Comparison of ENCODE assay signal across 11 mouse cellular contexts in genomic region chr5:66139634-66140295, GRCm38 (mm10). TPM values are rescaled to one million over a fixed set of nuclear protein-coding genes. Genes with fewer than 3 reads are reported as not detected.
DNase-seq lines count a peak whose midpoint lies in the region; ATAC-seq and TF ChIP-seq lines count a peak whose summit lies in the region.
"Had no signal": no experiment of that assay in that cellular context is flagged by ENCODE, and none has a peak within 500 bp of the region (broad histone marks: within the 10 kb centered on the region; RNA-seq: fewer than 3 reads in every experiment).

No protein-coding gene starts in this region.

- no peak overlapping the region for H3K4me2 ChIP-seq in CH12.LX (ENCODE audit: insufficient read depth, low read depth, poor library complexity, severe bottlenecking)
- no peak overlapping the region for H3K4me2 ChIP-seq in intestine, embryonic 15.5 days (replicated peaks)
- no peak overlapping the region for H3K4me2 ChIP-seq in liver, embryonic 16.5 days (ENCODE audit: low read depth, low read length)
- H3K4me2 ChIP-seq: hindbrain, embryonic 15.5 days; lung, embryonic 14.5 days; midbrain, embryonic 12.5 days had no signal

- H3K4me1 ChIP-seq in CH12.LX (ENCODE audit: control insufficient read depth in 1 of 2, insufficient read depth in 2 of 2) (peaks cover 19 to 79% of the 10 kb centered on the region in 2 experiments), ES-E14 (ENCODE audit: control insufficient read depth in 2 of 2, insufficient read depth in 2 of 2, low read length in 2 of 2, poor library complexity in 1 of 2) (peaks cover 0 to 7% of the 10 kb centered on the region in 2 experiments; a peak in 2 of 4 replicates)
- 0 out of 2 replicates have a peak, but pooled peaks cover 11% of the 10 kb centered on the region for H3K4me1 ChIP-seq in intestine, embryonic 15.5 days (replicated peaks)
- H3K4me1 ChIP-seq in liver, embryonic 16.5 days (ENCODE audit: control insufficient read depth, low read depth, low read length) = peaks cover 7% of the 10 kb centered on the region
- H3K4me1 ChIP-seq: hindbrain, embryonic 15.5 days had no signal

- no peak for DNase-seq in CH12.LX (ENCODE audit: extremely low read depth)
- DNase-seq in ES-E14 (ENCODE audit: low read depth, low spot score) = peak; percentile 48
- no peak for DNase-seq in frontal cortex, postnatal 25 days (ENCODE audit: low spot score in 2 of 2)
- no peak for DNase-seq in heart, adult 9 months (ENCODE audit: low spot score in 2 of 2)
- DNase-seq: lung, embryonic 14.5 days had no signal

- TF ChIP-seq CTCF in CH12.LX (conservative IDR thresholded peaks at IDR 0.05 in 1 of 2, IDR thresholded peaks at IDR 0.05 in 1 of 2; ENCODE audit: low read depth in 2 of 2, low read length in 2 of 2) = no peak

- peaks cover 21% of the 10 kb centered on the region for H3K79me2 ChIP-seq in CH12.LX (replicated peaks; ENCODE audit: control insufficient read depth, extremely low read depth, insufficient read depth, poor library complexity, severe bottlenecking)

- WGBS in intestine, embryonic 15.5 days = 31% methylated on average over 6 of the region's 6 CpGs
- 21% methylated on average over 6 of the region's 6 CpGs for WGBS in liver, embryonic 16.5 days (ENCODE audit: insufficient replicate concordance)

- ATAC-seq in intestine, embryonic 15.5 days = peak; percentile 68
- peak; percentile 57 for ATAC-seq in liver, embryonic 16.5 days (ENCODE audit: low read depth)
- ATAC-seq in erythroid progenitor cell, adult 5-6 weeks (replicated peaks; ENCODE audit: low FRiP score, poor library complexity, severe bottlenecking) = no peak

- TF ChIP-seq POLR2A in CH12.LX (IDR thresholded peaks at IDR 0.05; ENCODE audit: low read depth, low read length) = no peak

- no peak overlapping the region for H3K4me3 ChIP-seq in CH12.LX (replicated peaks in 1 of 3; ENCODE audit: low read depth in 2 of 3, low read length in 2 of 3, poor library complexity in 1 of 3)
- no peak overlapping the region for H3K4me3 ChIP-seq in ES-E14 (ENCODE audit: insufficient read depth in 1 of 2, low read depth in 1 of 2, low read length in 2 of 2, poor library complexity in 1 of 2, severe bottlenecking in 1 of 2)
- no peak overlapping the region for H3K4me3 ChIP-seq in intestine, embryonic 15.5 days (replicated peaks)
- H3K4me3 ChIP-seq in liver, embryonic 16.5 days (ENCODE audit: low read depth, low read length) = no peak overlapping the region
- H3K4me3 ChIP-seq: hindbrain, embryonic 15.5 days; midbrain, embryonic 12.5 days had no signal

- no peaks in the 10 kb centered on the region for H3K36me3 ChIP-seq in CH12.LX (replicated peaks in 1 of 2; ENCODE audit: control insufficient read depth in 1 of 2, insufficient read depth in 1 of 2, low read length in 1 of 2)
- no peaks in the 10 kb centered on the region; the same call in 1 of the 2 replicates for H3K36me3 ChIP-seq in ES-E14 (ENCODE audit: control insufficient read depth, insufficient read depth, low read length, poor library complexity, severe bottlenecking)
- H3K36me3 ChIP-seq in intestine, embryonic 15.5 days = no peaks in the 10 kb centered on the region
- H3K36me3 ChIP-seq in liver, embryonic 16.5 days (ENCODE audit: control insufficient read depth, insufficient read depth) = no peaks in the 10 kb centered on the region
- H3K36me3 ChIP-seq: G1E; hindbrain, embryonic 15.5 days; midbrain, embryonic 12.5 days had no signal

- H3K9me3 ChIP-seq in CH12.LX (replicated peaks; ENCODE audit: low read length) (no peaks in the 10 kb centered on the region), ES-E14 (ENCODE audit: control insufficient read depth, insufficient read depth, low read depth, low read length) (no peaks in the 10 kb centered on the region)
- no peaks in the 10 kb centered on the region for H3K9me3 ChIP-seq in intestine, embryonic 15.5 days
- no peaks in the 10 kb centered on the region for H3K9me3 ChIP-seq in liver, embryonic 16.5 days (replicated peaks; ENCODE audit: control insufficient read depth, low read length)
- H3K9me3 ChIP-seq: hindbrain, embryonic 15.5 days; midbrain, embryonic 12.5 days had no signal

- no peak for TF ChIP-seq RAD21 in CH12.LX (IDR thresholded peaks at IDR 0.05; ENCODE audit: low read depth, low read length)

- H3K9ac ChIP-seq in CH12.LX (ENCODE audit: insufficient read depth, low read depth) (no peak overlapping the region), ES-E14 (ENCODE audit: insufficient read depth, low read depth, low read length, poor library complexity, severe bottlenecking) (no peak overlapping the region)
- no peak overlapping the region for H3K9ac ChIP-seq in intestine, embryonic 15.5 days
- no peak overlapping the region for H3K9ac ChIP-seq in liver, embryonic 16.5 days (ENCODE audit: low read depth, low read length)
- H3K9ac ChIP-seq: hindbrain, embryonic 15.5 days; lung, embryonic 14.5 days; midbrain, embryonic 12.5 days had no signal

- in situ Hi-C loops in CH12.LX (cut with MboI; ENCODE audit: low pct_ligation_motif_present, low pct_unique_long_range_greater_than_20kb, low sequenced_read_pairs) = no loop called here
- in situ Hi-C loops in ES-E14 (cut with MboI; ENCODE audit: low sequenced_read_pairs in 2 of 2, unreplicated experiment in 2 of 2) = no loop called here

- 0 out of 2 replicates have a peak overlapping the region, but pooled peaks have one; percentile 17 for H3K27ac ChIP-seq in CH12.LX (ENCODE audit: insufficient read depth, low read depth)
- H3K27ac ChIP-seq in ES-E14 (ENCODE audit: insufficient read depth, low read depth, low read length, poor library complexity, severe bottlenecking) = no peak overlapping the region; the same call in 1 of the 2 replicates
- no peak overlapping the region for H3K27ac ChIP-seq in intestine, embryonic 15.5 days
- 0 out of 2 replicates have a peak overlapping the region, but pooled peaks have one; percentile 4 for H3K27ac ChIP-seq in liver, embryonic 16.5 days (ENCODE audit: low read length)
- H3K27ac ChIP-seq: hindbrain, embryonic 15.5 days; midbrain, embryonic 12.5 days had no signal

- TF ChIP-seq EP300 in CH12.LX (IDR thresholded peaks at IDR 0.05; ENCODE audit: low read length) = no peak

- H3K27me3 ChIP-seq in CH12.LX (replicated peaks) = no peaks in the 10 kb centered on the region
- H3K27me3 ChIP-seq in intestine, embryonic 15.5 days (replicated peaks) = no peaks in the 10 kb centered on the region
- H3K27me3 ChIP-seq in liver, embryonic 16.5 days (ENCODE audit: control insufficient read depth, insufficient read depth, low read depth, low read length) = no peaks in the 10 kb centered on the region
- H3K27me3 ChIP-seq: hindbrain, embryonic 15.5 days; midbrain, embryonic 12.5 days had no signal

- dilution Hi-C loops in CH12.LX (cut with MboI; ENCODE audit: extremely low pct_ligation_motif_present, extremely low pct_unique_long_range_greater_than_20kb, low sequenced_read_pairs) = no loop called here

TF ChIP-seq in CH12.LX, 34 proteins besides CTCF, POLR2A, EP300 and RAD21 (continues in another document):
- TF ChIP-seq ELF1 (IDR thresholded peaks at IDR 0.05; ENCODE audit: low read depth, low read length) = no peak
- no peak for TF ChIP-seq RCOR1 (conservative IDR thresholded peaks at IDR 0.05; ENCODE audit: low read depth, low read length)
- no peak for TF ChIP-seq BHLHE40 (IDR thresholded peaks at IDR 0.05; ENCODE audit: low read depth, low read length)
- TF ChIP-seq SIN3A (IDR thresholded peaks at IDR 0.05; ENCODE audit: low read length) = no peak
- TF ChIP-seq HCFC1 (IDR thresholded peaks at IDR 0.05; ENCODE audit: low read depth, low read length) = no peak
- no peak for TF ChIP-seq E2F4 (IDR thresholded peaks at IDR 0.05; ENCODE audit: insufficient replicate concordance, low read depth, low read length)
- TF ChIP-seq CHD2 (IDR thresholded peaks at IDR 0.05; ENCODE audit: low read length) = no peak
- no peak for TF ChIP-seq MAX (IDR thresholded peaks at IDR 0.05; ENCODE audit: low read length)
- no peak for TF ChIP-seq USF2 (conservative IDR thresholded peaks at IDR 0.05; ENCODE audit: low read depth, low read length)
- TF ChIP-seq JUND (conservative IDR thresholded peaks at IDR 0.05; ENCODE audit: low read depth, low read length) = no peak
- no peak for TF ChIP-seq SMC3 (IDR thresholded peaks at IDR 0.05; ENCODE audit: low read depth, low read length)
- TF ChIP-seq POLR2AphosphoS2 (IDR thresholded peaks at IDR 0.05; ENCODE audit: low read depth, low read length) = no peak
- no peak for TF ChIP-seq TBP (conservative IDR thresholded peaks at IDR 0.05; ENCODE audit: low read depth, low read length)

TF ChIP-seq in ES-E14, 5 proteins besides CTCF, POLR2A, EP300 and RAD21:
- no peak for TF ChIP-seq HCFC1 (IDR thresholded peaks at IDR 0.05; ENCODE audit: borderline replicate concordance, insufficient read depth, low read length)
- no peak for TF ChIP-seq ZNF384 (IDR thresholded peaks at IDR 0.05; ENCODE audit: low read depth, low read length)
- no peak for TF ChIP-seq CHD2 (IDR thresholded peaks at IDR 0.05; ENCODE audit: low read depth, low read length)
- no peak for TF ChIP-seq ZC3H11A (IDR thresholded peaks at IDR 0.05; ENCODE audit: borderline replicate concordance, low read depth, low read length)
- no peak for TF ChIP-seq MAFK (IDR thresholded peaks at IDR 0.05; ENCODE audit: insufficient read depth, low read depth, low read length)

RNA-seq across cellular contexts. Expression of gene Rbm47, which starts 33.2 kb away (rescaled TPM):
- total RNA-seq in CH12.LX (2012; rRNA removed) = 9.2 and 11.3 TPM in 2 replicates
- total RNA-seq in CH12.LX (2014; rRNA removed) = 0.08 and 0.43 TPM in 2 replicates
- 0.91 and 1.1 TPM in 2 replicates for polyA plus RNA-seq in CH12.LX (2012; ENCODE audit: insufficient read length, low read depth)
- total RNA-seq in ES-E14 (2012; rRNA removed) = 13.4 and 21.1 TPM in 2 replicates
- 129 and 133 TPM in 2 replicates for polyA plus RNA-seq in intestine, embryonic 15.5 days (2015; fragmentation: Nextera tagmentation; extraction: Ambion mirVana)
- 19.1 and 19.3 TPM in 2 replicates for polyA plus RNA-seq in liver, embryonic 16.5 days (2015; fragmentation: Nextera tagmentation; extraction: Ambion mirVana)
- total RNA-seq in erythroid progenitor cell, adult 5-6 weeks (2015; ENCODE audit: low replicate concordance) = 0.36 and 0.42 TPM in 2 replicates
- 0.39 and 4.7 TPM in 2 replicates for total RNA-seq in erythroid progenitor cell, adult 5-6 weeks (2017; ENCODE audit: low replicate concordance)
- polyA plus RNA-seq: G1E had no signal

Comparison
In these comparisons a context has a peak if more than half of its experiments do, and no peak if none do; other contexts are left out.
1. H3K27ac ChIP-seq: peak in CH12.LX (single experiment) and liver, embryonic 16.5 days (single experiment); none in ES-E14 (single experiment) and intestine, embryonic 15.5 days (single experiment).